Mouse (Mus musculus): ENCODE results near the gene Sync.

GRCm38 (mm10) chr4:129252492-129252891 lies 34.9 kb upstream of the Sync start:
- no peak for TF ChIP-seq FLI1 (IDR thresholded peaks at IDR 0.05; ENCODE audit: low read length)
- TF ChIP-seq GATA1 (IDR thresholded peaks at IDR 0.05; ENCODE audit: borderline replicate concordance, low read length), result no peak
